Mouse (Mus musculus) layer of hippocampus, adult 11-12 months (tissue): ENCODE measurements around the gene Olfr568.

ENCODE experiments used
- DNase-seq: peaks from one replicate; pipeline ENCODE4 v3.0.0; 2022; ENCODE audit warnings: low spot score

Gene Olfr568

GRCm38 (mm10) chr7:102876822-102877221 lies at the start of gene Olfr568:
Gene Olfr568, plus strand, starts transcription at chr7:102877122.
- no peak for DNase-seq

DNA sequence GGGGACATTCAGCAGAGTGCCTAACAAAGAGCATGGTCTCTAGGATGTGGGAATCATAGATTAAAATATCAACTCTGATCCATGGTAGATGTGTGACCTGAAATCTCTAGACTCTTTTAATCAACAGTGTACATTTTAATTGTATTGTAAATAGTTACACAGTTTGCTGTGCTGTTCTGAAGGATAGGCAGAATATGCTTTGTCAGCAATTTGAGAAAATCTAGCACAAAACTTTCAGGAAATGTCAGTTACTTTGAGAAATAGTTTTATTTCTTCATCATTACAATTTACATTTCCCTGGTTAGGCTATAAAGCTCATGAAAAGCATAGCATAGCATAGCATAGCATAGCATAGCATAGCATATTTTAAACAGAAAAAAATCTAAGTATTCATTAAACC lies 21.1 kb upstream of the Olfr568 start:
- no peak for DNase-seq

DNA sequence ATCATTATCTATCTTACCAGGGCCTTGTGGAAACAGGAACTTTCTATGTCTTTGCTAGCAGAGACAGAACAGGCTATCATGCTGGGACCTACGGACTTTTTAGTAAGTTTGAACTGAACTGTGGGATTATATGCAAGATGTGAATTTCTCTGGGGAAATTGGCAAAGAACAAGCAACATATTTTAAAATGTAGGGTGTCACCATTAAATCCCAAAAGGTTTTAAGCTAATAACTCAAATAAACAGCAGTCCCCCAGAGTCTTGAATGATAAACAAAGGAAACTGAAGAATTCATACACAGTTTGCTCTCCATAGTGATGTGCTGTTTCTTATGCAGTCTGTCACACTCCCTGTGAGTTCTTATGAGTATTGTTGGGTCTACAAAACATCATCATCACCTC lies 18.3 kb upstream of the Olfr568 start, which contains the start of gene Olfr566:
Olfr566 (minus strand) TSS at position 101 of the 400 bp plus-strand sequence.
- no peak for DNase-seq

DNA sequence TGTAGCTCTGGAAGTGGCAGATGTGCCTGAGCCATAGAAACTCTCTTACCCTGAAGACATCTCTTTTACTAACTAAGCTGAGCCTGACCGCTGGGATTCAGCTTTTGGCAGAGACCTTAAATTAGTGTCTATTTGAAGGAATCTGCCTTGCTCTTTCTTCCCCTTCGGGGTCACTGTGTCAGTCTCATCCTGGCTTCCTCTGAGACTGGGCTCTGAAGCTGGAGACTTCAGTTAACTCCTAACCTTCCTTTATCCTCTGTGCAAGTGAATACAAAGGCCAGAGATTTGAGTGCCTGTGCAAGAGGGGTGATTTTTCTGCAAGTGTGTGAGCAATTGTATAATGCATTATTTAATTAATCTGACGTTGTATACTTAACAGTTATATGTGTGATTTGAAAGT lies 13.9 kb downstream of the Olfr568 start, which contains the start of gene Olfr569:
Olfr569 (minus strand) TSS at position 101 of the 400 bp plus-strand sequence.
- no peak for DNase-seq

GRCm38 (mm10) chr7:102915261-102915660 lies 38.3 kb downstream of the Olfr568 start:
- no peak for DNase-seq

DNA sequence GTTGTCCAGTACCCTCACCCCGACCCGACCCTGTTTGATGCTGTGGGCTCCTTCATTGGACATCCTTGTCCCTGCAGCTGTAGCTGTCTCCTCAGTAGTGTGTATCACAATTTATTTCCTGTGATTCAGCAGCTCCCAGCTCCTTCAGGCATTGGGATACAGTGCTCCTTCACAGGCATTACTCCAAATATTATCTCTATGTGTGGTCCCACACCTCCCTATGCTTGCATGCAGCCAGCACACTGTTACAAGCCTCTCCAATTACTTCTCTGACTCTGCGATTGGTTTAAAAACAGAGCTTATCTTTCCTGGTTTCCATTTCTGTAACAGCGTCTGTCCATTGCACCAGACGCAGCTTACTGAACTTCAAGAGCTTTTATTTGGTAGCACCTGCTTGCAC lies 39.5 kb downstream of the Olfr568 start:
- DNase-seq, result no peak

DNA sequence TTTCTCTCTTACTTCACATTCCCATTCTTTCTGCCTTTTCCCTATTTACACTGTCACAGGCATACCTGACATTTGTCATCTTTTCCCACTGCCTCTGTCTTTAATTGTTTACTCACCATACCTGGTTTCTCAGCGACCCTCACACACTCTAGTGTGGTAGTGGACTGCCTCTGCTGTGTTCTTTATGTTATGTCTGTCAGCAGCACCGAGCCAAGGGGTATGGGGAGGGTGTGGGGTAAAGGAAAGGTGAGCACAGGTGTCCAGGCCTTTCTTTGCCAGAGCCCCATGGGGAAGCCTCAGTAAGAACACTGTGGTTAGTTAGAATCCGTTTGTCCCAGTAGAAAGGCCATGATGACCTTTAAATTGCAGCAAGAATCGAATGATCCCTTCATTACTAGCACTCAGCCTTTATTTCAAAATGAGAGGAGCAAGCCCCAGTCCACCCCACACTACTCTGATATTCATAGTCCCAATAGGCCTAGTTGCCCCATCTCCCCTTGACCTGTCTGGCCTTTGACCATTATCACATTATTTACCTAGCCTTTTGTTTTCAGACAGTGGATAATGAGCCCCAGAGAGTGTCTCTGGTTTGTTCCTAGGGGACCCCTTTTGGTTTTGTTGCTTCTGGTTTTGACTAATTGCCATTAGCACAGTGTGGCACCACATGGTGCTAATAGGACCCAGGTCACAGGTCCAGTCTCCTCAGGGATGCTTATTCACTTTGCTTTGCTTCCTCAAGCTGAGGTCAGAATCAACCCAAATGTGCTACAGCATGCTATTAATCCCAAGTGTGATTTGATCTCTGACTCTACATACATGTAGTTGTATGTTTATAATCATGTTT lies 40.3 kb downstream of the Olfr568 start, which contains the start of gene Olfr571:
Olfr571 (minus strand) TSS at position 505 of the 844 bp plus-strand sequence.
- DNase-seq, result no peak

- DNase-seq, result peak; percentile 33
These were observed 42.7 kb downstream of the Olfr568 start for GRCm38 (mm10) chr7:102919632-102920031.

- no peak for DNase-seq
These were observed 47.2 kb downstream of the Olfr568 start, which contains the start of gene Olfr572 for GRCm38 (mm10) chr7:102924109-102924508. Gene Olfr572, plus strand, starts transcription at chr7:102924409.

DNA sequence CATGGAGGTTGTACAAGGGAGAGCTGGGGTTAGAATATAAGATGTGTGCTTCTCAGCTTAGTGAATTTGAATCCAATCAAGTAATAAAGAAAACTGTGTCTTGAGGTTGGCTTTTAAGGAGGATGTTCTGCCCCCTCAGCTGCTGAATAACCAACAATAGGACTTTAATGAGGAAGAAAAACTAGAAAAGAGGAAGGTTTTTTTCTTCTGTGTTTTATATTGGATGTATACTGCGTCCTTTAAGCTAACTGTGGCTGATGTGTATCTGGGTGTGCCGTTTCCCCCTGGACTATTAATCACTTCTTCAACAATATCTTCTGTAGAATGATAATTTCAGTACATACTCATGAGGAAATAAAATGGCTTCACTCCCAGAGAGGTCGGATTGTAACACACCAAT lies 50.2 kb downstream of the Olfr568 start:
- DNase-seq, result no peak
